Mouse (Mus musculus): ENCODE data around the gene Ccdc13.

Ccdc13 gene

GRCm38 (mm10) chr9:121838829-121839621 lies at the start of gene Ccdc13:
Ccdc13 (minus strand) TSS chr9:121839461.
- in situ Hi-C loops (cut with MboI, MseI): loop anchor here (25.0 kb wide), 1 partner anchor 148 kb away; the partner anchor contains the start of gene Pomgnt2

- in situ Hi-C loops (cut with MboI, MseI): no loop called here
Measured at GRCm38 (mm10) chr9:121882015-121882457, 42.8 kb upstream of the Ccdc13 start.

GRCm38 (mm10) chr9:121881301-121881700 lies 42.0 kb upstream of the Ccdc13 start:
- in situ Hi-C loops (cut with MboI, MseI): no loop called here

- in situ Hi-C loops (cut with MboI, MseI): no loop called here
Measured at GRCm38 (mm10) chr9:121880840-121881239, 41.6 kb upstream of the Ccdc13 start.

GRCm38 (mm10) chr9:121877052-121877740 lies 37.9 kb upstream of the Ccdc13 start:
- in situ Hi-C loops (cut with MboI, MseI): no loop called here

GRCm38 (mm10) chr9:121873578-121873977 lies 34.3 kb upstream of the Ccdc13 start:
- in situ Hi-C loops (cut with MboI, MseI): loop anchor here (5.0 kb wide), 1 partner anchor 54 kb away; no protein-coding TSS in a partner anchor

- in situ Hi-C loops (cut with MboI, MseI): loop anchor here (5.0 kb wide), 1 partner anchor 55 kb away; no protein-coding TSS in a partner anchor
Measured at GRCm38 (mm10) chr9:121872062-121872683, 32.9 kb upstream of the Ccdc13 start.

GRCm38 (mm10) chr9:121869973-121870515 lies 30.8 kb upstream of the Ccdc13 start:
- in situ Hi-C loops (cut with MboI, MseI): loop anchor here (5.0 kb wide), 1 partner anchor 57 kb away; no protein-coding TSS in a partner anchor

GRCm38 (mm10) chr9:121869432-121869831 lies 30.2 kb upstream of the Ccdc13 start:
- in situ Hi-C loops (cut with MboI, MseI): no loop called here

GRCm38 (mm10) chr9:121868236-121868635 lies 29.0 kb upstream of the Ccdc13 start:
- in situ Hi-C loops (cut with MboI, MseI): no loop called here

GRCm38 (mm10) chr9:121867632-121868031 lies 28.4 kb upstream of the Ccdc13 start:
- in situ Hi-C loops (cut with MboI, MseI): no loop called here

- in situ Hi-C loops (cut with MboI, MseI): no loop called here
Measured at GRCm38 (mm10) chr9:121865425-121866008, 26.3 kb upstream of the Ccdc13 start.

GRCm38 (mm10) chr9:121864837-121865236 lies 25.6 kb upstream of the Ccdc13 start:
- in situ Hi-C loops (cut with MboI, MseI): no loop called here

GRCm38 (mm10) chr9:121860921-121861320 lies 21.7 kb upstream of the Ccdc13 start:
- in situ Hi-C loops (cut with MboI, MseI): no loop called here

- in situ Hi-C loops (cut with MboI, MseI): no loop called here
Measured at GRCm38 (mm10) chr9:121859345-121859744, 20.1 kb upstream of the Ccdc13 start.

GRCm38 (mm10) chr9:121858153-121858488 lies 18.9 kb upstream of the Ccdc13 start, which contains the start of gene Higd1a:
Higd1a (minus strand) TSS chr9:121858362.
- in situ Hi-C loops (cut with MboI, MseI): no loop called here

- in situ Hi-C loops (cut with MboI, MseI): no loop called here
Measured at GRCm38 (mm10) chr9:121857474-121858152, 18.4 kb upstream of the Ccdc13 start.

- in situ Hi-C loops (cut with MboI, MseI): no loop called here
Measured at GRCm38 (mm10) chr9:121856649-121857416, 17.6 kb upstream of the Ccdc13 start.

- in situ Hi-C loops (cut with MboI, MseI): no loop called here
Measured at GRCm38 (mm10) chr9:121854246-121854645, 15.0 kb upstream of the Ccdc13 start.

GRCm38 (mm10) chr9:121847842-121848241 lies 8.6 kb upstream of the Ccdc13 start:
- in situ Hi-C loops (cut with MboI, MseI): loop anchor here (5.0 to 25.0 kb wide), 2 partner anchors 139 to 146 kb away; partner anchors contain the start of gene Pomgnt2

Data from regulatory T cell (primary cell).